Mouse (Mus musculus): ENCODE results near the gene Txndc8. TPM values are rescaled to one million over a fixed set of nuclear protein-coding genes. Genes with fewer than 3 reads are reported as not detected.

Txndc8 gene
- total RNA-seq, 2 experiments from 2014 or later = not detected

GRCm38 (mm10) chr4:57957200-57958085 is 51.5 kb downstream of the Txndc8 start:
- DNase-seq (ENCODE audit: low spot score) = no peak

- peak; percentile 98 for DNase-seq (ENCODE audit: low spot score)
These were observed 52.6 kb downstream of the Txndc8 start, which contains the start of gene Txn1 for GRCm38 (mm10) chr4:57956029-57956960. Txn1 (minus strand) TSS chr4:57956411.

- peak; percentile 70 for DNase-seq (ENCODE audit: low spot score)
These were observed 53.4 kb downstream of the Txndc8 start for GRCm38 (mm10) chr4:57955544-57955958.

- DNase-seq (ENCODE audit: low spot score) = no peak
These were observed 53.9 kb downstream of the Txndc8 start for GRCm38 (mm10) chr4:57954991-57955390.

- DNase-seq (ENCODE audit: low spot score) = no peak
These were observed 54.3 kb downstream of the Txndc8 start for GRCm38 (mm10) chr4:57954580-57954979.

- DNase-seq (ENCODE audit: low spot score) = no peak
These were observed 55.1 kb downstream of the Txndc8 start for GRCm38 (mm10) chr4:57953796-57954195.

- peak; percentile 15 for DNase-seq (ENCODE audit: low spot score)
These were observed 56.0 kb downstream of the Txndc8 start for GRCm38 (mm10) chr4:57952891-57953290.

- no peak for DNase-seq (ENCODE audit: low spot score)
These were observed 56.5 kb downstream of the Txndc8 start for GRCm38 (mm10) chr4:57952416-57952815.

- DNase-seq (ENCODE audit: low spot score) = no peak
These were observed 59.1 kb downstream of the Txndc8 start for GRCm38 (mm10) chr4:57949866-57950265.

- DNase-seq (ENCODE audit: low spot score) = no peak
These were observed 61.4 kb downstream of the Txndc8 start for GRCm38 (mm10) chr4:57947476-57947875.

- no peak for DNase-seq (ENCODE audit: low spot score)
These were observed 61.9 kb downstream of the Txndc8 start for GRCm38 (mm10) chr4:57947036-57947435.

- no peak for DNase-seq (ENCODE audit: low spot score)
These were observed 66.0 kb downstream of the Txndc8 start for GRCm38 (mm10) chr4:57942892-57943291.

GRCm38 (mm10) chr4:57940631-57941030 is 68.3 kb downstream of the Txndc8 start:
- DNase-seq (ENCODE audit: low spot score) = no peak

- DNase-seq (ENCODE audit: low spot score) = no peak
These were observed 71.6 kb downstream of the Txndc8 start for GRCm38 (mm10) chr4:57937292-57937691.

- DNase-seq (ENCODE audit: low spot score) = no peak
These were observed 74.7 kb downstream of the Txndc8 start for GRCm38 (mm10) chr4:57934181-57934580.

Other genes with a start within 250 kb of the Txndc8 start
- gene D630039A03Rik, start 92.8 kb downstream of the Txndc8 start, total RNA-seq (2021) = not detected
- 10 to 100 TPM; 69.4 to 71.6 TPM for gene Txn1, start 52.7 kb downstream of the Txndc8 start, total RNA-seq (2021)
- gene Svep1, start 197.7 kb upstream of the Txndc8 start, total RNA-seq (2021) = 1 to 10 TPM; 5.7 to 6.3 TPM